Mouse (Mus musculus): ENCODE measurements around the gene Pcgf2. TPM values are rescaled to one million over a fixed set of nuclear protein-coding genes. Genes with fewer than 3 reads are reported as not detected.

Pcgf2 gene
- polyA plus RNA-seq, 1 experiment: 9.1 TPM

DNA sequence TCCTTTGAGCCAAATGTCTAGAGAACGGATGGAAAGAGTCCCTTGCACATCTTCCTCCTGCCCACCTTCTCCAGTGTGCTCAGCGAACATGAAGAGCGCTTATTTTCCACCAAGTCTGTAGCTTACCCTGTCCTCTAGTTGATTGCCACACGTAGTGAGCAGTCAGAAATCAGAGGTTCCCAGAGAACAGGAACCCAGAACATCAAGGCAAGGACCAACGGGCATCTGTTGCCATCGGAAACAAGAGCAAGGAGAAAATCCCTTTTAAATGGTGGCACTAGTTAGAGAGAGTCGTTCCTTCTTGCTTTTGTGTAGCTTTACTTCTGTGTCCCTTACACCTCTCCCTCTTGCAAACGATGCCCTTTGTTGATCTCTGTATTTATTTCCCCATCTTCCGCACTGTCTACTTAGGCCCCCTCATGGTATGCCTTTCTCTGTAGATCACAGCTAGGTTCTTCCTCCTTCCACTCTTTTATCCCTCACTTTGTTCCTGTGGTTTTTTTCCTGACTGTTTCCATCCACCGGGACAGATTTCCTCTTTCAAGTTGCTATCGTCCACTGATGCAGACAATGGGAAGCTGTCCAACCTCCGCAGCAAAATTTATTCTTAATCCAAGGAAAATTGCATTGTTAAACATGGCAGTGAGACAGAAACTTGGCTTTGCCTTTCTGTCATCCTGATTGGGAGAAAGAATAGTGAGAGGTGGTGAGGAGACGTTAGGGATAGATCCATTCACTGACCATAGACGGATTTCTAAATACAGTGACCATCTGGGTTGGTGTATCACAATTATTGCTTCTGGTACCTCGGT, 1.5 kb upstream of the Pcgf2 start:
- no peak for TF ChIP-seq GATA1 (IDR thresholded peaks at IDR 0.05; ENCODE audit: low read length)

- no peak for TF ChIP-seq GATA1 (IDR thresholded peaks at IDR 0.05; ENCODE audit: low read length)
Measured at GRCm38 (mm10) chr11:97700746-97701580, 666 bp upstream of the Pcgf2 start.

- TF ChIP-seq GATA1 (IDR thresholded peaks at IDR 0.05; ENCODE audit: low read length): no peak
Measured at GRCm38 (mm10) chr11:97699626-97700002, 683 bp downstream of the Pcgf2 start.

GRCm38 (mm10) chr11:97698741-97699611, 1.3 kb downstream of the Pcgf2 start:
- no peak for TF ChIP-seq GATA1 (IDR thresholded peaks at IDR 0.05; ENCODE audit: low read length)

DNA sequence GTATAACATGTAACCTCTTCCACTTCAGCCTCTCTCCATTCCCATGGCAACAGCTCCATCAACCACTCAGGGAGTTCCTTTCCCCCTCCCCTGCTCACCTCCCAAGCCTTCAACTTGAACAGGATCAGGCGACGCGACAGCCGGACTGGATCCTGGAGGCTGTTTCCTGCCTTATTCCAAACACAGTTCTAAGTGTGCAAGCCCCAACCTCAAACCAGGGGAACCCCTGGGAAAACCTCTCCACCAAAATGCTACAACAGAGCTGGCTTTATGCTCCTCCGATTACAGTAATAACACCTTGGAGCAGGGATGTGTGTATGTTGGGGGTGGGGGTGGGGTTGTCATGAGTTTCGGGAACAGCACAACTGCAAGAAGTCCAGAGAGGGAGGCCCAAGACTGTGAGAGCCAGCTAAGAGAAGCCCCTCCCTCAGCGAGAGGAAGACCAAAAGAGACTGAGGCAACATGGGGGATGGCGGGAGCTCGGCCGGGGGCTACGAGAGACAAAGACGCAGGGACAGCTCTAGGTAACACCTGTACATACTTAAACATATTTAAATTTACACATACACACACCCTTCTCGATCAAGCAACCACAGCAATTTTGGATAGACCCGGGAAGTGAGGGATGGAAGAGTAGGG, 2.3 kb downstream of the Pcgf2 start:
- TF ChIP-seq GATA1 (IDR thresholded peaks at IDR 0.05; ENCODE audit: low read length): no peak

GRCm38 (mm10) chr11:97697199-97697890, 3.0 kb downstream of the Pcgf2 start:
- TF ChIP-seq GATA1 (IDR thresholded peaks at IDR 0.05; ENCODE audit: low read length): no peak

DNA sequence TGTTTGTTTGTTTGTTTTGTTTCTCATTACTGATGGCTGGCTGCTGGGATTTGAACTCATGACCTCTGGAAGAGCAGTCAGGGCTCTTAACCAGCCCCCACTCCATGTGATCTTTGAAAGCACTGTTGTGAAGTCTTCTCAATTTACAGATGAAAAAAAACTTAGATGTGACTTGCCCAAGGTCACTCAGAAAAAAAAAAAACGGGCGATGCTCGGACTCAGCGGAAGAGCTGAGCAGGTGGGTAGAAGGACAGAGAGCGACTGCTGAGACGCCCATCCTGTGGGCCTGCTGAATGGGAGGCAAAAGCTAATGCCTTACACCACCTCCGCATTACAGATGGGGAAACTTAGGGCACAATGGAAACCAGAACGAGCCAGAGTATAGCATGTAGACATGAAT, 3.6 kb downstream of the Pcgf2 start:
- no peak for TF ChIP-seq GATA1 (IDR thresholded peaks at IDR 0.05; ENCODE audit: low read length)

GRCm38 (mm10) chr11:97695712-97696401, 4.4 kb downstream of the Pcgf2 start:
- TF ChIP-seq GATA1 (IDR thresholded peaks at IDR 0.05; ENCODE audit: low read length): no peak

- no peak for TF ChIP-seq GATA1 (IDR thresholded peaks at IDR 0.05; ENCODE audit: low read length)
Measured at GRCm38 (mm10) chr11:97694921-97695711, 5.2 kb downstream of the Pcgf2 start.

DNA sequence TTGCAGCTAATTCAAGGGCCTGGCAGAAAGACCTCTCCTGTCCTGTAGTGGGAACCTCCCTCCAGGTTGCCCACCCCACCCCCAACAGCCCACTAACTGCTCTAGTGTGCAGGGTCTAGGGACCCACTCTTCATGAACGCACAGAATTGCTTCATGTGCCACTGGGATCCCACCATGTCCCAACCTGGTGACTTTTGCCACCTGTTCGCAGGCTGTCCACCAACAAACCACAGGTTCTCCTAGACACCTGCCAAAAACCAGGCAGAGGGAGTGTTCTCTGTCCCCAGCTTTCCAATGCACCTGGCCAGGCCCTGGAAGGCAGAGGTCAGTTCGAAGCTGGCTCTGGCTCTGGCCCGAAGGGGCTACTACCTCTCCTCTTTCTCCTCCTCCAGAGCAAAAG, 5.9 kb downstream of the Pcgf2 start:
- no peak for TF ChIP-seq GATA1 (IDR thresholded peaks at IDR 0.05; ENCODE audit: low read length)

DNA sequence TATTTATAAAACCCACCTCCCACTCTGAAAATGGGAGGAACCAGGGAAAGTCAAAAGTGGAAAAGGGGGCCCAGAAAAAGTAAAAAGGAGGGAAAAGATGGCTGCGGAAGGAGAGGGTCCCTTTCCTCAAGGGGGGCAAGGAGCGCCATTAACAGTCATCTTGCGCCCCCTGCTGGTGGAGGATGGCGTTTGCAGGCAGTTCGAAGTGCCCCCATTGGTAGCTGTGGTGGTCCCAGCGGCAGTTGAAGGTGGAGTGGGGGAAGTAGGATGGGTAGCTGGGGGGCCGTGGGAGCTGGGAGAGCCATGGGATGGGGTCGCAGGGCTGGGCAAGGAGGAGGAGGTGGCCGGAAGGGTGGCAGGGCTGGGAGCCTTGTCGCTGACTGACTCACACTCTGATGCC, 10.4 kb downstream of the Pcgf2 start:
- no peak for TF ChIP-seq GATA1 (IDR thresholded peaks at IDR 0.05; ENCODE audit: low read length)

DNA sequence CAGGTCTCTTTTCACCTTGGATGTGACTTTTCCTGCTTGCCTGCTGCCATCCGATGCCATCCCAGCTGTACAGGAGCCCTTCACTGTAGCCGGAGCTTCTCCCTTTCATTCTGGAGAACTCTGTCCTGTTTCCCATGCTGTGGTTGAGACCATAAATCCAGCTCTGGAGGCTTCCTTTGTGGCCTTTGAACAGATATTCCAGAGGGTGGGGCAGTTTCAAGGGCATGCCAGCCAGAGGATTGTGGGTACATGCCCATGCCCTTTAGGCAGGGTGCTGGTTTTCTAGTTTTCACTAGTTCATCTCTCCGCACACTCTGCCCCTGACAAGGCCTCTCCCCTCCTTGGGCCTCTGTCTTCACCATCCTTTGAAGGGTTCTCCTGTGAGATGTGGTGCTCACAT, 13.2 kb downstream of the Pcgf2 start:
- TF ChIP-seq GATA1 (IDR thresholded peaks at IDR 0.05; ENCODE audit: low read length): no peak

DNA sequence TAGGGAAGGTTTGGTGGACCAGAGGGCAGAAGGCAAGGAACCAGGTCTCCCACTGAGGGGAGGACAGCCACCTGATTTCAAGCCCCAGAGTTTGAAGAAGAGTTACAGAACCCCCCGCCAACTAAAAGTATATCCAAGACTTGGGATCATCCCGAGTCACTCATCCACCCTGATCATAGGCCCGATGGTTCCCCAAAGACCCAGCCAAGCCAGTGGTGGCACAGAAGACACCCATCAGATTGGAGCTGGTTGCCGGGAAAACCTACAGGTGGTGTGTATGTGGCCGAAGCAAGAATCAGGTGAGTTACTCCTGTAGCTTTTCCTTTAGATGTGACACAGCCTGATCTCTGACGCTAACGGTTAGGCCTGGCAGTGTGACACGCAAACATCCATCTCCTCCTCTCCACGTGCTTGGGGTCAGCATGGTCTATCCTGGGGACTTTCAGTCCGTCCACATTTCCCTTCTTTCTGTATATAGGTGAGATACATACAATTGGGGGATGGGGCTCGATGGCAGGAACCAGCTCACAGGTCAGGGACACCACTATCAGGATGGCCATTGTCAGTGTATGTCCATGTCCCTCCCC, 13.9 kb downstream of the Pcgf2 start:
- no peak for TF ChIP-seq GATA1 (IDR thresholded peaks at IDR 0.05; ENCODE audit: low read length)
